Mouse (Mus musculus): ENCODE data around the gene Atp6v0a4.

Gene Atp6v0a4

DNA sequence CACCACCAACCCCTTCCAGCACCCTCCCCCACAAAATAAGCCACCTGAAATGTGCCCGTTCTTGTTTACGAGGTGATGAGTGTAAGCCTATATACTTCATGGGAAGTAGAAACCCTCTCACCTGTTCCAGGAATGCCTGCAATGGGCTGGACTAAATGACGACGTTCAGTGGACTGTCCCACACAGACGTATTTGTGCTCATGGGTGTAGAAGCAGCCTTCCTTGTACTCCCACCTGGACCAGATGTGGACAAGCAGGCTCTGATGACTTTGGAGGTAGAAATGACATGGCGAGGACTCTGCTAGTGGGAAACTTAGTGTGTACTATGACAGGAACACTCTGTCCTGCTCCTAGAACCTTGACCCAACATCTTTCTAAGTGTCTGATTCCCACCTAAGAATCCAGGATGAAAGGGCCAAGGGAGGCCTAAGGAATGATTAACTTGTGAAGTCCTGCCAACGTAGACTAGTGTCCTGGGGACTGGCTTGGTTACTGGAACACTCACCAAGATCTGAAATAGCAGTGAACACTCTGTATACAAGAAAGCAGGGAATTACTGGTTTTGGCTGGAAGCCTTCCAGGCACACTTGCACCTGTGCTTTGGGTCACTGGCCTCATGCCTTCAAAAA, at the start of gene Atp6v0a4:
Gene Atp6v0a4 (minus strand): TSS at position 380 of the 629 bp plus-strand sequence.
- DNase-seq (ENCODE audit: low spot score in 2 of 2): no peak

DNA sequence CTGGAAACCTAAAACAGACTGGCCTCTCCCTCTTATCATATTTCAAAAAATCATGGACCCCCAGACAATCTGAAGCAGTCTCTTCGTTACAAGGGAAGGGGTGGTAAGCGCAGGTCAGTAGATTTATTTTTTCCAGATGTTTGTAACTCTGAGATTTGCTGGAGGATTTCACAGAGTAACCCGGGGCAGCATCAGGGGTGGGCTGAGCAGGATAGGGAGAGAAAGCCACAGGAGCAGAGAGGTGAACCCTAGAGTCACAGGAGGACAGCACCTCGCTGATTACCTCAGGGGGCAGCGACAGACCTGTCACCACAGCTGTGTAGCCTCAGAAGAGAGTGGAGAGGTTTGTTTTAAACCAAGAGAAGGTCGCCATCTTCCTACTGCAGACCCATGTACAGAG, 41.0 kb upstream of the Atp6v0a4 start:
- DNase-seq (ENCODE audit: low spot score in 2 of 2): no peak

DNA sequence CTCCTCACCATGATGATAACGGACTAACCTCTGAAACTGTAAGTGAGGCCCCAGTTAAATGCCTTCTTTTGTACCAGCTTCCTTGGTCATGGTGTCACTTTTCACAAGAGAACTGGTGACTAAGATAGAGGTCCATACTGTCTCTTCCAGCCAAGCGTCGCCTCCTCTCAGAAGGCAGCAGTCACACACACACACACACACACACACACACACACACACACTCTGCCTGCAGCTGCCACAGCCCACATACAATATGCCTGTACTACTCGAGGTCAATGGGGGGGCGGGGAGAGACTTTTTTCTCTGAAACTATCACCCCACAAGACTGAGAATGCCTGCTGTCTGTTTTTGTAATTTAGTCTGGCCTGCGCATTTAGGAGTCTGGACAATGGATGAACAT, 40.3 kb upstream of the Atp6v0a4 start:
- DNase-seq (ENCODE audit: low spot score in 2 of 2): no peak

DNA sequence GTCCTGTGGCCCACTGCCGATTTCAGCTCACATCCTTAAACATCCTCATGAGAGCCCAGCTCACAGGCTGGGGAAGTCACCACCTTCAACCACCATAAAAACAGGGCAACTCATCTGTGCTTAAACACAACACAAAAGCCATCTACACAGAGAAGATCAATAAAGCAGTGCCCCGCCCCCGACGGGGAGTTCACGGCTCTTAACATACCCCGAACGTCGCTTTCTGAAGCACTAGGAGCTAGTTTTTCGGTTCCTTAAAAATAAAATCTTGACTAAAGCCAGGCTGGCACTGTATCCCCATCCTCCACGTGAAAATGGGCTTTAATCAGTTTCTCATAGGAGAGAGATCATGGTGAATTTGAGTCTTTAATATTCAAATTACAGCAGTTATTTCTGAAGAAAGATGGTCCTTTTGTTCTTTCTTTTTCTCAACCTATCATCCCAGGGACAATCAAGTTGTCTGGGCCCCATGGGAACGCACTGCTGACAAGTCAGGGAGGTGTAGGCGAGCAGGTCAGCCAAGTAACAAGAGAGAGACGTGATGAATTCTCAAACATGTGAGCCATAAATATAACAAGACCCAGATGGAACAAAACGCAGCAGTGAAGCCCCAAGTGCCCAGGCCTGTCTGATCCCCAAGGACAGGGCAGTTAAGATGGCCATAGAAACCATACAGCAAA, 38.6 kb upstream of the Atp6v0a4 start:
- no peak for DNase-seq (ENCODE audit: low spot score in 2 of 2)

DNA sequence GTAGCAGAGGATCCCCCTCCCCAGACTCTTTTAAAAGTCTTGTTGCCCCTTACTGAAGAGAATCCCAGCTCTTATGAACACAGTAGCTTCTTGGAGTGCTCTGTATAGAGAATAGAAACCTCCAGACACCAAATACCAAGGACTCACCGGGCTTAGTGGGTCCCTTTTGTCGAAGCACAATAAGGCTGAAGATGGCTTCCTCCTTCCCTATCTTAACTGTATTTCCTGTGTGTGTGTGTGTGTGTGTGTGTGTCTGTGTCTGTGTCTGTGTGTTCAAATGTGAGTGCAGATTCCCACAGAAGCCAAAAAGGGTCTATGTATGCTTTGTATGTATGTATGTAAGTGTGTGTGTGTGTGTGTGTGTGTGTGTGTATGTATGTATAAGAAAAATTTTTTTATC, 36.2 kb upstream of the Atp6v0a4 start:
- no peak for DNase-seq (ENCODE audit: low spot score in 2 of 2)

DNA sequence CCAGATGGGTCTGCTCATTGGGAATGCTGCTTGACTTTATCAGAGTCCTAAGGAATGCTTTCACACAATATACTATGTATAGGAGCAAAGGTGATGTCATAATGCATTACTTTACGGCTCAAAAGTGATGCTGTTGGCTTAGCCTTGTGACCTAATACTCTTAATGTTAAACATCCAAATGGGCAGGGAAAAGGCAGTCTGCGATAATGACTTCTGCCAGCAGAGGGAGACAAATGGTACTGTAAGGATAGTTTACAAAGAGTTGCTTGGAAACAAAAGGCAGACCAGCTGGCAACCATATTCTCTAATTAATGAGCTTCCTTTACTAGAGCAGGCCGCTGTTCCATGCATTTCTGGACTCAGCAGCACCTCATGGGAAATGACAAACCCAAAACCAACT, 35.7 kb upstream of the Atp6v0a4 start:
- DNase-seq (ENCODE audit: low spot score in 2 of 2): peak; percentile 71 to 79

DNA sequence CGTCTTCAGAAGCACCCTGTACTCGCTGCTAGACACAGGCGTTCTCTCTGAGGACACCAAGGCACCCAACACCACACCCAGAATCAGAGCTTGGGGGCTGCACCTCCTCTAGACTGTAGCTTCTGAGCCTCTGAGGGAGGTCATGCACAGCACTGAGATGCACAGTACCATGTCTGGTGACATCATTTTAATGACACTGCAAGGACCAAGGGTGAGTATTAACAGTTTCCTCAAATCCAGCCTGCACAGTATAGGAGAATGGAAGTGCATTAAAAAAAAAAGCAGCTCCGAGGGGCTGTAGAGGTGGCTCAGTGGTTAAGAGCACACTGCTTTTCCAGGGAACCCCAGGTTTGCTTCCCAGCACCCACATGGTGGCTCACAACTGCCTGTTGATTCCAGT, 35.2 kb upstream of the Atp6v0a4 start:
- no peak for DNase-seq (ENCODE audit: low spot score in 2 of 2)

DNA sequence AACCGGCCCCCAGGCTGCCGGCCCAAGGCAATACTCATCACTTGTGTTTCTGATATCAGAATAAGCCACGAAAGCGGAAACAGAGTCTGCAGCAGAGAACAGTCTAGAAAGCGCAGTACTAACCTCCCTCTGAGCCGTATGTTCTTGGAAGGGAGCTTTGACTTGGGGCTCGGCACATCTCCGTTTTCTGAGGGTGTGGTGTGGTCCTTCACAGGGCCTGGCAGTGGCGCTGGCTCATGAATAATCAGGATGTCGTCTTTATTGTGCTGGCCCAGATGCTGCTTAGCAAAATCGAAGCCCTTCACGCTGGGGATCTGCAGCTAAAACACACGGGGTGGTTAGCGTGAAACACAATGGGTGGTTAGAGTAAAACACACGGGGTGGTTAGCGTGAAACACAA, 33.5 kb upstream of the Atp6v0a4 start:
- DNase-seq (ENCODE audit: low spot score in 2 of 2): no peak

DNA sequence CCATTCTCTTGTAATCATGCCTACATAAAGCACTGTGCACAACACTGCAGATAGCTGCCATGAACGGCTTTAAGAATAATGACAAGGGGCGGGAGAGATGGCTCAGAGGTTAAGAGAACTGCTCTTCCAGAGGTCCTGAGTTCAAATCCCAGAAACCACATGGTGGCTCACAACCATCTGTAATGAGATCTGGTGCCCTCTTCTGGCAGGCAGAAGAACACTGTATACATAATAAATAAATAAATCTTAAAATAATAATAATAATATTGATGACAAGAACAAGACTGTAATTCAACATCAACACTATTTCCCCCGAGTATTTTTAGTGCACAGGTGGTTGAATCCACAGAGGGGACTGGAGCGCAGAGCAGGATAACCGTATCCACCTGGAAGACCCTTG, 31.8 kb upstream of the Atp6v0a4 start:
- DNase-seq (ENCODE audit: low spot score in 2 of 2): no peak

DNA sequence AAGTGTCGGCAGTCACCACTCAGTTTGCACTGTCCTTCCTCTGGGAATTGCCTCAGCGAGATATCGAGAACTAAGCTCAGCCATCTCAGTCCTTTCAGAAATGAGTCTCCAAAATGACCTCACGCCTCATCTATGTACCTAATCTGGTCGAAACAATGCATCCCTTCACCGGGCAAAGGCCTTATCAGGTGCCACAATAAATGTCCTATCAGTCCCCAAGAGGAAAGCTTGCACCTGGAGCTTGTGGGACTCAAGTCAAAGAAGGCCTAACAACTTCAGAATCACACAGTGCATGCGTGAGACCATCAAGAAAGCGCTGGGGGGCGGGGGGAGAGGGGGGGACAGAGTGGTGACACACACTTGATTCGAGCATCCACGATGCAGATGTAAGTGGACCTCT, 27.9 kb upstream of the Atp6v0a4 start:
- no peak for DNase-seq (ENCODE audit: low spot score in 2 of 2)

DNA sequence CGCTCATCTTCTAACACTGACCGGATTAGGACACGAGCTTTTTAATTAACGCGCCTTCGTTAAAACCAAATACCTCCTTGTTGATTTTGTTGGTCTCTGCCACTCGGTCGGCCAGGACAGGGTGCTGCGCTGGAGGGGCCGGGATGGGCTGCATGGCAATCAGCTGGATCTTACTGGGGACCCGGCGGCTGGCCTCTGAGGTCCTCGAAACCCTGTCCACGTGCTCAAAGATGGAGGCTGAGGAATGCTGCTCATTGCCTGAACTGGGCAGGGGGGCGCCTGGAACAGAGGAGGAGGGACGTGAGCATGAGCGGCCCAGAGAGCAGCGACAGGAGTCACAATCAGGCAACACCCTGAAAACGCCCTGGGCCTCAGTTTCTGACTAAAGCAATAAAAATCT, 25.1 kb upstream of the Atp6v0a4 start:
- no peak for DNase-seq (ENCODE audit: low spot score in 2 of 2)

DNA sequence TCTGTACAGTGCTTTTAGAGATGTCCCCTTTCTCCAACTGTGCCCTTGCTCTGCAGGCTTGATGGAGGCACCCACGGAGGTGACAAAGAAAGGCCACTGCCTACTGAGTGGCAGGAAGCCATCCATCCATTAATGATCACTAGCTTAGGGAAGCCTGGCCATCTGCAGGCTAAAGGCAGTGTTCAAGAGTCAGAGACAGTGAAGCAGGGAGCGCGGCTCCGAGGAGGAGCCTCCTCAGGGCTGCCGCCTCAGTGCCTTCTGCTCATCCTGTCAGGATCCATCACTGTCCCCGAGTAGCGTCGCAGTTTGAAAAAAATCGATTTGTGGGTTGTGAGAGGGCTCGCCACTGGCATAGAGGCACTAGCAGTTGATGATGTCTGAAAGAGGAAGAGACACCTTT, 24.2 kb upstream of the Atp6v0a4 start:
- no peak for DNase-seq (ENCODE audit: low spot score in 2 of 2)

DNA sequence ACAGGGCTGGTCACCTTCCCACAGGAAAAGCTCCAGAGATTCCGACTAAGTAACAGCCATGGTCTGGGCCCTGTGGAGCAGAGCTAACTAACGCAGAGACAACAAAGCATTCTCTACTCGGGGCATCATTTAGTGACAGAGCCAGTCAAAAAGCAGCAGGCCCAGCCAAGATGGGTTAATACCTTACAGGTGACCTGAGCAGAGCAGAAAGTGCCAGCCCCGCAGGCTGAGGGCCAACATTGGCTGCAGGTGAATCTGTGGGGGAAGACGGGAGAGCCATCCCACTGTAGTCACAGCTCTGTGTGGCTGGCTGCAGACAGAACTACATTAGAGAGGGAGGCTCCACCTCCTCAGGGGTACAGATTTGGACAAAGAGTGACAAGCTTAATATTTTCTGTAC, 22.9 kb upstream of the Atp6v0a4 start:
- DNase-seq (ENCODE audit: low spot score in 2 of 2): no peak

DNA sequence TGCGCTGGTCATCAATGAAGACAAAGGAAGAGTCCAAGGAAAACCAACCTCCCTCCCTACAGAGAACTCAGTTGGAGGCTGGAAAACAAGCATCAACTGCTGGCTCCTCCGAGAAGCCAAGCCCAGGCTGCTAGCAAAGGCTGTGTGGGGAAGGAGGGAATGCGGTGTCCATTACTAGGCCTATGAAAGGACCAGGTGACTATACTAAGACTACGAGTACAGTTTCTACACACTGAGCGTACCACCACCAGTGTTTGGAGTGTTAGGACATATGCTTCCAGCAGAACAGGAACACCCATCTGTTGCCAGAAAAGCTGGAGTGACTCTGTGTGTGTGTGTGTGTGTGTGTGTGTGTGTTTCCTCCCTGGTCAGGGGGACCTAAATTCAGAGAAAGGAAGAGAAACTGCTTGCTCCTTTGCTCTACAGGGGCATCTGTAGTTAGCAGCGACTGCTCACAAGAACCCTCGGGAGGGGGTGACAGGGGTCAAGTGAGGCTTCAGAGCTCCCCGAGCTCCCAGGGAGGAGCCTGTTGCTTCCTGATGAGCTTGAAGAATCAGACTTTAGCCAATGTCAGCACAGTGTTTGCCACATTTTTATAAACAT, 21.2 kb upstream of the Atp6v0a4 start:
- DNase-seq (ENCODE audit: low spot score in 2 of 2): no peak

DNA sequence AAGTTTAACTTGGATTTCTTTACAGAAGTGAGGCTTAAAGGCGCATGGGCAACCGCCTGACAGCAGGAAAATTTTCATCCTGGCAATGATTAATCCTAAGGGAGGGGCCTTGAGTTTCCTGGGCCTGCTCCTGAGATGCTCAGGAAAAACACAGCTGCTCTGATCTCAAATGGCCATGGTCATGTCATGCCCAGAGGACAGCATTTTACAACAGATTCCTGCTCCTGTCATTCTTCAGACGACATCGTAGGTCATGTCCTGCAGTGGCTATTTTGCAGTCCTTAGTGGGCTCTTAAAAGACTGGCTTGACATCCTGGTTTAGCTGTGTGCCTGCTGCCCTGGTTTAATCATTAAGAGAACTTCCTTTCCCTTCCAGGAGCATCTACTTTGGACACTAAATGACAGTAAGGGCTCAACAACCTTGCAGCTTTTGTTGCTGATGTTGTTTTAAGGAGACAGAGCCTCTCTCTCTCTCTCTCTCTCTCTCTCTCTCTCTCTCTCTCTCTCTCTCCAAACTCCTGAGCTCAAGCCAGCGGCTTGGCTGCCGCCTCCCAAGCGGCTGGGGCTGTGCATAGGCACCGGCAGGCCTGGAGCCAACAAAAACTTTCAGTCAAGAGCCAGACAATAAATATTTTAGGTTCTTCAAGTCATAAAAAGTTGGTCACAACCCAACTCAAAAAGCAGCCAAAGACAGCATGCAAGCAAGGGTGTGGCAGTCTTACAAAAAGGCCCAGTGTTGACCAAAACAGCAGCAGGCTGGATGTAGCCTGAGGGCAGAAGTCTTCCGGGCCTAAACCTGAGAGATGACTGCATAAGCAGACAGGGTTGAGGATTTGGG, 20.0 kb upstream of the Atp6v0a4 start:
- peak in 1 of 2 experiments; percentile 74 for DNase-seq (ENCODE audit: low spot score in 2 of 2)

DNA sequence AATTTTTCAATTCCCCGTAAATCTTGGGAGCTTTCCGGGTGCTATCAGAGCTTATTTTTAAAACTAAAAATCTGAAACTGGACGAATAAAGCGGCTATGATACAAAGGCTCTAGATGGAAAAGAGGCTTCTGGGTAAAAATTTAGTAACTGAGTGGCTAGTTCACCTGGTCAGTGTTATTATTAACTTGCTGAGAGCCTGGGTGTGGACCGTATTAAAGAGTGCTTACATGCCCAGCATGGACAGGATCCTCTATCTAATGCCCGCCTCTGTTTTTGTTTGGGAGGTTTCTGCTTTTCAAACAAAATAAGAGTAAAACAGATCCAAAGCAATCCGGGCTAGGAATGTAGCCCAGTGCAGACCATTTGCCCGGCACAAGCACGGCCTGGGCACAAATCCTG, 16.0 kb upstream of the Atp6v0a4 start:
- DNase-seq (ENCODE audit: low spot score in 2 of 2): no peak

DNA sequence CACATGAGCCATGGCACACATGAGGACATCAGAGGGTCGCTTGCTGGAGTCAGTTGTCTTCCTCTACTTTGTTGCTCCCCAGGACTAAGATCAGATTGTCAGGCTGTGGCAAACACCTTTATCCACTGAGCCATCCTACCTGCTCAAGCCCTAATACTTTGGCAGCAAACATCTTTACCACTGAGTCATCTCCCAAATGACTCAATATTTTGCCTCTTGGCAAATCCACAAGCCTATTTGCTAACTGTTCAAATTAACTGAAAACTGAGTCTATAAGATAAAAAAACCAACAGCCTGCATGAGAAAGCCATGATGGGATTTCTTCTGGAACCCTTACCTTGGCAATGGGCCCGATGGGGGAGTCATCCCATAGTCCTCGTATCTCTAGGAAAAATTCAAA, 14.7 kb upstream of the Atp6v0a4 start:
- DNase-seq (ENCODE audit: low spot score in 2 of 2): no peak

DNA sequence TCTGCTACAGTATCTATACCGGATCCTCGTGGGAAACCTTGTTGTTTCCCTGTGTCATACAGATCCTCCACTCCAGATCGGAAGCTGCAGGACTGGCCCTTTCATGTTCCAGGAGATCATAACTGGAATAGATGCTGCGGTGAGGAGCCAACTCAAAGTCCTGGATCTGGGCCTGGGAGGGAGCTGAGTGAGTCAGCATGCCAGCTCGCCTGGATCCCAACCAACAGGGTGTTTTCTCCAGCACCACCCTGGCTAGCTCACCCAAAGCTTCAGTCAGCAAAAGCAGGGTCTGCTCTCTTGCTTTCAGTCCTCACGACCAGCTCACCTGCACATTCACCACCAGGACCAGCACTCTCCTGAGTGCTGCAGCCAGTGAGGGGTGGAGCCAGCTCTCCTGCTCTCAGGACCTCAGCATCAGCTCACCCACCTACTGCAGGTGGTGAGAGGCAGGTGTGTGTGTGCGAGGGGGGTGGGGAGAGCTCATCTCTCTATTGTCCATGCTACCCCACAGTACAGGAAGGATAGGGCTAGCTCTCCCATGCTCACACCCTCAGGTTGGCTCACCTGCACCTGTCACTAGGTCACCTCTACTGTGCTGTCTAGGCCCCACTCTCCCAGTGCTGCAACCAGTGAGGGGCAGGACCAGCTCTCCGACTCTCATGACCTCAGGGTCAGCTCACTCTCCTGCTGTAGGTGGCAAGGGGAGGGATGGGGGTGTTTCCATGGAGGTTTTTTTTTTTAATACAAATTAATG, 10.6 kb upstream of the Atp6v0a4 start:
- DNase-seq (ENCODE audit: low spot score in 2 of 2): no peak

DNA sequence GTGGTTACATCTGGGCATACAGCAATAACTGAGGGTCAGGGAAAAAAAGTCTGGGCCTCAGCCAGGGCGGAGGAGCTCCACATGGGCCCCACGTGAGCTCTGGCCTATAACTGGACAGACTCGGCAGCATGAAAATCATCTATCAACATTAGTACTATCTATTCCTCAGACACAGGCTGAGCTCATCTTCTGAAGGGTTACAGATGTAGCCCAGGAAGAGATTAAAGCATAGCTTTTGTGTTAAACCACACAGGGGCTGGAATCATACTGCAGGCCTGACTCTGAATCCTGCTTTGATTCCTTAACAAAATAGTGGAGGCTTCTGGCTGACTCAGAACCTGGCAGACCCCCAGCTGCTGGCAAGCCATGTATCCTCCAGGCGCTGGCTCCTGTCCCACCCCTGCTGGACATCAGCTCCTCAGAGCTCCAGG, 7.4 kb upstream of the Atp6v0a4 start:
- DNase-seq (ENCODE audit: low spot score in 2 of 2): peak in 1 of 2 experiments; percentile 48

DNA sequence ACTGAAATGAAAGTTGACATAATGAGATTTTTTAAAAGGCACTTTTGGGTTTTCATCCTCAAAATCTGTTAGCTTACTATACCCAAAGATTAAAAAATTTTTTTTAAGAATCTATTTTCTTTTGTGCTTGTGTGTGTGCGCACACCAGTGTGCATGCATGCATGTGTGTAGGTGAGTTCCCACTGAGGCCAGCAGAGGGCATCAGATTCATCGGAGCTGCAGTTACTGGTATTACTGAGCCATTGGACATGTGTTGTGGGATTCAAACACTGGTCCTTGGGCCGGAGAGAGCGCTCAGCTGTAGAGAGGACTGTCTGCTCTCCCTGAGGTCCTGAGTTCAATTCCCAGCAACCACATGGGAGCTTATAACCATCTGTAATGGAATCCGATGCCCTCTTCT, 5.5 kb upstream of the Atp6v0a4 start:
- DNase-seq (ENCODE audit: low spot score in 2 of 2): no peak

DNA sequence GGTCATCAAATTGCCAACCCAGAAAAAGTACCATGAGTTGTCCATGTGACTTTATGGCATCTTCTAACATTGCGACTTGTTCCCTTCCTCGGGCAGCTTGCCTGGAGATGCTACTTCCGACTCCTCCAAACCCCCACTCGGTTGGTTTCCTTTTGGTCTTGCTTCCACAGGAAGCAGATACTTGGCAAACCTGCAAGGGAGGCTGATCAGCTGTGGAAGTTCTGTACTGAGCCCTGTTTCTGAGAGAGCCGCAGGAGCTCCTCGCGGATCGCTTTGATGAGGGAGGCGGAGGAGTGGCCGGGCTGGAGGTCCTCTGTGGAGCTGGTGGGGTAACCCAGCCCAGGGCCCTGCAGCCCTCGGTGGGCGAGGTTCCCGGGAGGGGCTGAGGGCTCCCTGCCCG, 3.7 kb upstream of the Atp6v0a4 start:
- no peak for DNase-seq (ENCODE audit: low spot score in 2 of 2)

DNA sequence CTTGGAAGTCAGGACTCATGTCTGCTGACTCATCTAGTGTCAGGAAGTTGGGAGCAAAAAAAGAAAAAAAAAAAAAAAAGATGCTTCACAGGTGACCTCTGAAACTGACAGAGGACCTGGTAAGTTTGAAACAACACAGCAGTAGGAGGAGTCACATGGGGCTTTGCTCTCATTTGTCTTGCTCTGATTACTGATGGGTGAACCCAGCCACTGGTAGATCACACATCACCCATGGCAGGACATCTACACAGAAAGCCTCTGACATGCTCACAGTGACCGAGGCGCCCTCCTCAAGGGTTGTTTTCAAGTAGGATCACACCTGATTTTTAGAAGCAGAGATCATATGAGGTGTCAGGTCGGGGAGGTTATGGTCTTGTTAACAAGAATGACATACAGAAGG, 1.1 kb upstream of the Atp6v0a4 start:
- DNase-seq (ENCODE audit: low spot score in 2 of 2): no peak
